Mouse (Mus musculus): ENCODE results near the gene Zfp747.

GRCm38 (mm10) chr7:127392251-127392824 lies 16.5 kb upstream of the Zfp747 start:
- TF ChIP-seq CTCF (IDR thresholded peaks at IDR 0.05; ENCODE audit: control insufficient read depth, insufficient read depth, insufficient replicate concordance, low read depth, low read length) (no peak), POLR2A (IDR thresholded peaks at IDR 0.05; ENCODE audit: control insufficient read depth, low read depth, low read length) (peak; percentile 21; the same call in 1 of the 2 replicates)

Data from testis, adult 2 months (tissue).